Mouse (Mus musculus): ENCODE data around the gene Mutyh.
"Not testable (repeated sequence)": the region's sequence is repeated elsewhere in the genome, so short reads cannot be mapped to it uniquely, and the experiment has no call there.

Gene Mutyh

DNA sequence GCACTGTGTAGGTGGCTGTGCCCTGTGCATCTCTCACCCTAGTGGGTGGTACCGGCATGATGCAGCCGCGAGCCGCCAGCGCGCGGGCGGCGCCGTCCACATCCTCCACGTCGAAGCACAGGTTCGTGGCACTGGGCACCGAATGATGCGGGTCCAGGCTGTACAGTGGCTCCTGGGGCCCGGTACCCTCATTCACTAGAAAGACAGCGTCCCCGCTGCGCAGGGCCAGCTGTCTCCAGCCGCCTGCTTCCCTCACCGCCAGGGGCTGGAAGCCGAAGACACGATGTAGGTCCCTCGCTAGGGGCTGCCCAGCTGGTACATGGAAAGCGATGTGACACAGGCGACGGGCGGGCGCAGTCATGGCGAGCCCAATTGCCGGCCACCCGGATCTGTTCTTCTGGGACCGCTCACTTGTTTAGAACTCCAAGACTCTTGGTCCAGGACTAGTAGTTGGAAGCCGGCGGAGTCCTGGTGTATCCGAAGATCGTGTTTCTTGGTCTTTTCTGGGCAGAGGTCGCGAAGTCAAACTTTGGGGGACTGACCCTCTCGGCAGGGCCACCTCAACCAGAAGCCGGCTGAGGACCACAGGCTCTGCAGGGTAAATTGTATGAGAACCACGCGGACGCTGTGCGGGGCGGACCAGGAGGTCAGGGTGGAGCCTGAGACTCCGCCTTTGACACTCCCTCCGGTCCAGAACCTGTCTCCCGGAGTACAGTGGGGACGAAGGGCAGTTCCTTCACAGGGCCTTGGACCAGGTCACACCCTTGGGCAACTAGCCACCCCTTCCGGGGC lies 13.6 kb downstream of the Mutyh start:
- peak; percentile 95 to 96 for DNase-seq

DNA sequence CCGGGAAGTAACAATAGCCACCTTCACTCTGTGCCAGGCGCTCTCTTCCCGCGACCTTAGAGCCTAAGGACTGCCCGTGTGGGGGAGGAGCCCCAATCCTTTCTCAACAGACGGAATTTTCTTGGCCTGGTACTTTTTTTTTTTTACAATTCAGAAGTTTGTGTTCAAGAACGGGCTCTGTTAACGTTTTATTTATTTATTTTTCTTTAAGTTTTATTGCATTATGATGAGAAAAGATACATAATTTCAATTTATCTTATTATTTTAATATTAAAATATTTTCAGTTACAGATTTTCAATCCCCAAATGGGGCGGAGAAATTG lies 14.1 kb downstream of the Mutyh start, which contains the start of gene Hpdl:
Hpdl (minus strand) TSS at position 14 of the 323 bp plus-strand sequence.
- no peak for DNase-seq

DNA sequence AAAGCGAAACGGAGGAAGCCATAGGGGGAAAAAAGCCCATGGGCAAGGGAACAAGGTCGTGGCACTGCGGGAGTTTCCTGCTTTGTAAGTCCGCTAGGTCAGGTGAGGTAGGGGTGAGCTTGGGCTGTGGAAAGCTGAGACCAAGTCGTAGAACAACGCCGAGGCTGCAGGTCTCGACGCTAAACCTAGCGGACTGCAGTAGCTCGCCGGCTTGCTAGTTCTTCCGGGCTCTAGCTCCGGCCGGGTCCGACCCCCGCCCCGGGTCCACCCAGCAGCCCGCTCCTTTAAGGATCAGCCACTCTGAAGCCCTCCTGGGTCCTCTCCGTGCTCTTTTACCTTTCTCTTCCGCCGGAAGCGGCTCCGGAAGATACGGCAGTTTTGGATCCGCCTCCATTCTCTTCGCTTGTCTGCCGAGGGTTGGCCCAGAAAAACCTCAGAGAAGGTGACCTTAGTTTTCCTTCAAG lies 17.1 kb downstream of the Mutyh start:
- peak; percentile 81 to 85 for DNase-seq

DNA sequence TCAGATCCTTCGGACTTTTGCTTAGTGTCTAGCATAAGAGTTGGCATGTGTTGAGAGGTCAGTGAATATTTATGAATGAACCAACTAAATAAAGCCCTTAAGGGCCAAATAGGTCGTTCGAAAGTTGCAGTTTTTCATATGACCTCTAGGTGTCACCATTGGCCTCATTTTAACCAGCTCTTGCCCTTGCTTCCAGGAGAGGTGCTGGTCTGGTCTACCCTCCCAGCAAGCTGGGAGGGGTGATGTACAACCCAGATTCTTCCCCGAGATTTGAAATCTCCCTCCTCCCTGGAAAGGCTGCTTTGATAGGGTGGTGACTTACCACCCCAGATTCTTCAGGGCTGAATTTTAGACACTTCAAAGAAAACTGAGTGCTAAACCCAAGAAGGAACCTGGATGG lies 20.3 kb downstream of the Mutyh start:
- DNase-seq = peak in 1 of 2 experiments; percentile 58

DNA sequence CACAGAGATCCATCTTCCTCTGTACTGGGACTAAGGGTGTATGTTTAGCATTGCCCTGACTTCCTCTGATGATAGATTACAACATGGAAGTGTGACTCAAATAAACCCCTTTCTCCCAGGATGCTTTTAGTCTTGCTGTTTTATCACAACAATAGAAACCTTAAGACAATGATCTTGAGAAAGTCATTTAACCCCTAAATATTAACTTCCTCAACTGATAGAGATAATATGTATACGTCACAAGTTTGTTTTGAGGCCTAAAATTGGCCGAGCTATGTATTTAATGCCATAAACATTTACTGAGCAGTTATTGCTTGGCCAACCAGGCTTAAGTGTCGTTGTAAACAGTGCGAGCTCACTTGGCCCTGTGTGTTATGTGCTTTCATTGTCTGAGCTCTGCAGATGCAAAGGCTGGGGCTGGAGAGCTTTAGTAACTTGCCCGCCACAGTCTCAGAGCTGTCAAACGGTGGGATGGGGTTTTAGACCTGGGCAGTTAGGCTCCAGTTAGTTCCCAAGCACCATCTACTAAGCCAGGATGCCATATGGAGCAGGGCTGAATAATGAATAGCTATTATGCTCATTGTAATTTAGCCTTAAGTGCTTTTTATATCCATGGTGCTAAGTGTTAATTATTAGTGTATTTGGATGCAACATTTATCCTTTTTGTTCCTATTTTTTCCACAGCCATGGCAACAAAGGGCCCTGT lies 22.0 kb downstream of the Mutyh start:
- DNase-seq = no peak

DNA sequence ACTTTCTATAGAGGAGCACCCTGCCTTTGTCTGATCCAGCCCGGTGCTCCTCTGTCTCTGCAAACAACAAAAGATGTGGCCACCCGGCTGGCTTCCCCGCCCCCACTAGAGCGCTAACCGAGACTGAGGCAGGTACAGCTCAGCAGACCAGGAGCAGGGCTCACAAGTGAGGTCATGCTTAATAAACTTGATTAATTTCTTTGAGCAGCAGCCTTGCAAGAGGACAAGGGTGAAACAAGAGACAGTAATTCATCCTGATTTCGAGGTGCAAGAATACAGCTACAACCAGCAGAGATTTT lies 22.5 kb downstream of the Mutyh start:
- no peak for DNase-seq

DNA sequence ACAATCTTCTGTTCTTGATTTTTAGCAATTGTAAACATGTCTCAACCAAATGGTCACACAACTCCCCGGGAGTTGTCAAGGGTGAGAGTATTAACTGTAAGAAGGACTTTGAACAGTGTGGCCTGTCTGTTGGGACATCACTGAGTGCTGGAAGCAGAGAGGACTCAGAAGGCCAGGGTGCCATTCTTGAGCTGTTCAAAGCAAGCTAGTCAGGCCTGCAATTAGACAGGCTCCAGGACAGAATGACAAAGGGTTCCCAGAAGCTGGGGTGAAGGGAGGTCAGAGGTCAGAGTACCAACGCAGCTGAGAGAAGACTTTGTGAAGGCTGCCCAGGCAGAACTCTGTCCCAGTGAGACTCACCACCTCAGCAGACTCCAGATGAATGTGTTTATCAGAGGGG lies 31.5 kb downstream of the Mutyh start:
- peak; percentile 48 to 52 for DNase-seq

DNA sequence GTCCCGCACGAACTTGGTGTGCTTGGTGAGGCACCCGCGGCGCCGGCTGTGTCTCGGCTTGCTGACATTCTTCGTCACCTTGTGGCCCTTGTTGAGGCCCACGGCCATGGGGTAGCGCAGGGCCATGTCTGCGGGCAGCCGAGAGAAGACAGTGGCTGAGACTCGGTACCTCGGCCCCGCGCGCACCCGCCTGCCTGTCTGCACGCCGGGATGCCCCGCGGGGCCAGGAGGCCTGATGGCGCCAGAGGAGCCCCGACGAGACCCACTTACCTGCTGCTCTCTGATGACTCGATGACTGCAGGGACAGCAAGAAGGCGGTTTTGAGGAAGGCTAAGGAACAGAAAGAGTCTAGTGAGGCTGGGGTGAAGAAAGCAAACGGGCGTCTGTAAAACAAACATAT lies 32.6 kb downstream of the Mutyh start:
- not testable (repeated sequence) for DNase-seq

DNA sequence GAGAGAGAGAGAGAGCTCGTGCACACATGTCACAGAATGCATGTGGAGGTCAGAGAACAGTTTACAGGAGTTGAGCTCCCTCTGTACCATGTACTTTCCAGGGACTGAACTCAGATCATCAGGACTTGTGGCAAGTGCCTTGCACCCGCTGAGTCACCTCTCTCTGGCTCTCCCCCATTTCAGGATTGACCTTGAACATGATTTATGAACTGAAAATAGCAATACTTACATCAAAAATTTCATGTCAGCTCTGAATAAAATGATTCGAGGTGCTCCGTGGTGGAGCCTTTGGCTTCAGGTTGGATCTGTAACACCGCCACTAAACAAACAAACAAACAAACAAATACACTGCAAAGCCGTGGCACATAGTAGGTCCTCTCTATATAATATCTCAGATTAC lies 33.3 kb downstream of the Mutyh start:
- no peak for DNase-seq

DNA sequence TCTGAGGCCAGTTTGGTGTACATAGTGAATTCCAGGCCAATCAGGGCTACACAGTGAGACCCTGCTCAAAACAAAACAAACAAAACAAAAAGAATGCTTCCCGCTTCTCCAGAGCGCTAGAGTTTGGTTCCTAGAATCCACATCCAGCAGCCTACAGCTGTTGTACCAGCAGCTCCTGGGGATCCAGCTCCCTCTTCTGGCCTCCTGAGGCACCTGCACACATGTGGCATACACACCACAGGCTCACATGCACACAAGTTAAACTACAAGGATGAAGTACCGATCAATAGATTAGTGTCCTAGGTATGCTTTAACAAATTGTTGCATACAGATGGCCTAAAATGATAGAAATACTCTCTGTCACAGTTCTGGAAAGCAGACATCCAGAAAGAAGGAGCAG lies 36.8 kb downstream of the Mutyh start:
- no peak for DNase-seq

DNA sequence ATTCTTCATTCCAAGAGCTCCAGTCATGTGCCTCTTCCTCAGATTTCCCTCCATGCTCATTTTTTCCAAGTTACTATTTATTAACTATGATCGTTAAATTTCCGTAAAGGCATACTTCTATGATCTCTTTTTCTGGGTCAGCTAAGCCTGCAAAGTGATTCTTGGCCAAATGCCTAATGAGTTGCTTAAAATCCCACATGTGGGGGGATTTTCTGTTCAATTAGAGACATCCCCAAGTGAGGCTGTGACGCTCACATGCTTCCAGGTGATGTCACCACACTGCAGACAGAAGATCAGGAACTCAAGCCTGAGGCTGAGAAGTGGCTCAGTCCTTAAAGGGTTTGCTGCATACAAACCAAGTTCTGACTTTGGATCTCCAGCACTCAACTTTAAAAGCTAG lies 42.4 kb downstream of the Mutyh start:
- no peak for DNase-seq

DNA sequence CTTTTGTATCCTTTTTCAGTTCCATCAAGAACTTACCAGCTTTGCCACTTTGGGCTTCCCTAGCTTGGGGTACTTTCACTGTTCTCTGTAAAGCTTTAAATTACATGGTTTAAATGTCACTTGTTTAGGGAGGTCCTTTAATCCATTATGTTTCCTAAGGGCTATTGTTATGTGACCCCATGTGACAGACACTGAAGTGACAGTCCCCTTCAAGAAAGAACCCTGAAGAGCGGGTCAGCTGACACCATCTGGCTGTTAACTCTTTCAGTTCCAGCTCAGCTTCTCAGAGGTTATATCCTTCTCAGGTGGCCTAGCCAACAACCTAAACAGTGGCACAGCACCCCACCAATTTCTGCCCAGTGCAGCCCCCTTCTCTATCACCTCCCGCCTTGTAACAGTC lies 46.8 kb downstream of the Mutyh start:
- DNase-seq = no peak

DNA sequence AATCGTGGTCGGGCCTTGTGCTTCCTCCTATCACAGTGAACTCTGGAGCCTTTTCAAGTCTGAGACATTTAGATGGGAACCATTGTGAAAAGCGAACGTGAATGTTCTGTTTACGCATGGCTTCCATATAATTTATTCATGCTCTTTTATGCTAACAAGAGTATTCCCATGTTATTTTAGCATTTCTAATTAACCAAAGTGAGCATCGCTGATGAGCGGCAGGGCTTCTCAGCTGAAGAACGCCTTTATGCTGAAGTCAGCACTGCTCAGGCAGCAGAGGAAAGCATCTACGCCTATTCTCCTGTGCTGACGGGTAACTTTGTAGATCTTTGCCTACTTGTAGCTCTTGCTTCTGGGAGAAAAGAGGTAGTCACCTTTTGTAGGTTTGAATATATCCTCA lies 49.7 kb downstream of the Mutyh start:
- no peak for DNase-seq

DNA sequence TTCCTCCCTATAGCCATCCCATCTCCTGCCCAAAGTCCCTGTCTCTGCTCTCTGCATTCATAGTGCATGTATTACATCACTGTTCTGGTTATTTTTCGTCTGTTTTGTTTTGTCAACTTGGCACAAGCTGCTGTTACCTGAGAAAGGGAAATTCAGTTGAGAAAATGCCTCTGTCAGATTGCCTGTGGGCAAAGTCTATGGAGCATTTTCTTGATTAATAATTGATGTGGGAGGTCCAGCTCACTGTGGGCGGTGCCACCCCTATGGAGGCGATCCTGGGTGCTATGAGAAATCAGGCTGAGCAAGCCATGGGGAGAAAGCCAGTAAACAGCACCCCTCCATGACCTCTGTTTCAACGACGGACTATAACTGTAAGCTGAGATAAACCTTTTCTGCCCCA lies 52.2 kb downstream of the Mutyh start:
- DNase-seq = peak; percentile 82 to 87

DNA sequence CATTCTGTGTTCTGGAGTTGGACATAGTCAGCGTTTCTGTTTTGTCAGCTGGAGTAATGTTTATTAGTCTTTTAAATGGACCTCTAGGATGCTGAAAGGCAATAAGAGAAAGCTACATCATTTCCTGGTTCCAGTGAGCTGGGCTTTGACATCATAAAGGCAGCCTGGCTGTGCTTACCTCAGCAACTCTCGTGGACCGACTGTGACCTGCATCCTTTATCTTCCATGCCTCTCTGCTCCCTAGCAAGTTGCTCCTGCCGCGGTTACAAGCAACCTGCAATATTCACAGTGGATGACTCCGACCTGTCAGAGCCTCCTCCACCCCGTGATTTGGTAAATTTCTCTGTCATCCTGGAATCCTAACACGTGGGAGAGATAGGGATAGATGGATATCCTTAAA lies 54.5 kb downstream of the Mutyh start:
- DNase-seq = no peak
